Mouse (Mus musculus): ENCODE measurements around the gene Cnot10.

Gene Cnot10

DNA sequence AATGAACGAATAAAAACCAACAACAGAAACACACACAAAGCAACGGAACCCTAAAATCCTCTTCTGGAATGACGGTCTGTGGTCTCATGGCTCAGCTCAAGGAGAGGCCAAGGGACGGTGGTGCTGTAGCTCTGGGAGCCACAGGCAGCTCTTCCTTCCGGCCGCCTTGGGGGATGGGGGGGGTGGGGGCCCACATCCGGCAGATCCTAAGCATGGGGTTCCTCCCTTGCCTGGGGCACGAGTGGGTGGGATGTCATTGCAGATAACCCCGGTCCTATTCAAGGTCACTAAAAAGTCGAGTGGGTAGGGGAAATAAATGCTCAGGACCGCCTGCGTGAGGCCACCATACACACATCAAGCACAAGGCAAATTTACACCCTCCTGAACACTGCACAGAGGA lies 93.2 kb downstream of the Cnot10 start:
- no peak for DNase-seq (ENCODE audit: low read depth, low spot score)

DNA sequence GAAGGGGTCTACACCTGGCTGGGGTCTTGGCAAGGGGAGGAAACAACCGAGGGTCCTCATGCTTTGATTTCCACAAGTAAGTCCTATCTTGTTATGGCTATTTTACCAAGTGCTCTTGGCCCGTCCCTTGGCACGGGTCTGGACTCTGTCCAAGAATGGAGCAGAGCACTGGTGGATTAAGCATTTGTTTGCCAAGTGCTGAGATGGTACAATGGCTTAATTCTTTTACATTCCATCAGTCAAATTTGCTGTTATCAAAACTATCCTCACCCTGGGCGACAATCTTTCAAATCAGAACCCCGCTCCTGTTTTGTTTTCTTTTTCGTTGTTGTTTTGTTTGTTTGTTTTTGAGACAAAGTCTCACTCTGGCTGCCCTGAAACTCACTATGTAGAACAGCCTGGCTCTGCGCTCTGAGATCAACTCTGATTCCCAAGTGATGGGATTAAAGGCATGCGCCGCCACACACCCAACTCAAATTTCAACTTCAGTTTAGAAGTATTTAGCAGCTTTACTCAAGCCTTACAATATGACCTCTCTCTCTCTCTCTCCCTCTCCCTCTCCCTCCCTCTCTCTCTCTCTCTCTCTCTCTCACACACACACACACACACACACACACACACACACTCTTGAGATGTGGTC lies 95.1 kb downstream of the Cnot10 start:
- no peak for DNase-seq (ENCODE audit: low read depth, low spot score)

- no peak for DNase-seq (ENCODE audit: low read depth, low spot score)
These were observed 95.9 kb downstream of the Cnot10 start for GRCm38 (mm10) chr9:114543882-114544753.

DNA sequence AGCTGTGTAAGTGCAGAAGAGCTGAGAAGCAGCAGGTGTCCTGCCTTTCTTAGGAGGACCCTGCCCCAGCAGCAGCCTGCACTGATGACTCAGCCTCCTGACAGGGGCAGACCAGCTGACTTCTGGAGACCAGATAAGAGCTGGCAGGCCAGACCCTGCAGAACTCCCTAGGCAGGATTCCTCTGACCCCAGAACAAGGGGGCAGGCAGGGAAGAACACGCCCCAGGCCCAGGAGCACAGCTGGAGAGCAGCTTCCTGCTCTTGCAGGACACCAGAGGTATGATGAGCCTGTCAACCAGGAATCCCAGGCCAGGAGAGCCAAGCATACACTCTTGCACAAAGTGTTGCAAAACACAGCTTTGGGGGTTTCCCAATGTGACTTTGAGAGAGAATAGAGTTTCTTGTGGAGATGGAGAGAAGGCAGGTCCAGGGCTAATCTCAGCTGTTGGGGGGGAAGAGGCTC lies 98.7 kb downstream of the Cnot10 start:
- no peak for DNase-seq (ENCODE audit: low read depth, low spot score)

GRCm38 (mm10) chr9:114538996-114539563 lies 100.9 kb downstream of the Cnot10 start:
- DNase-seq (ENCODE audit: low read depth, low spot score), result no peak

- DNase-seq (ENCODE audit: low read depth, low spot score), result no peak
These were observed 103.4 kb downstream of the Cnot10 start for GRCm38 (mm10) chr9:114536628-114537027.

Data from retina, adult 2 months (tissue).